Mouse (Mus musculus) midbrain, embryonic 16.5 days (tissue): ENCODE data around the gene Pxylp1. TPM values are rescaled to one million over a fixed set of nuclear protein-coding genes. Genes with fewer than 3 reads are reported as not detected.

ENCODE experiments used
- ATAC-seq: fragments of 200-750 bp; cut with Nextera tagmentation; 2 replicates; pipeline ENCODE4 v1.8.0; 2017; ENCODE audit warnings: moderate TSS enrichment
- H3K27ac ChIP-seq: fragments of 300-500 bp; sonication (generic); 2 replicates; pipeline ENCODE4 v1.5.1; 2014; ENCODE audit warnings: mild to moderate bottlenecking, low read length, mixed read lengths
- H3K27me3 ChIP-seq: fragments of 300-500 bp; sonication (generic); 2 replicates; pipeline ENCODE4 v1.6.1; 2014; ENCODE audit warnings: low read depth, low read length, mixed read lengths; ENCODE audit not compliant: control insufficient read depth, insufficient read depth
- H3K36me3 ChIP-seq: fragments of 300-500 bp; sonication (generic); 2 replicates; pipeline ENCODE4 v1.6.1; 2014; ENCODE audit warnings: mild to moderate bottlenecking, low read length, moderate library complexity, mixed read lengths; ENCODE audit not compliant: control insufficient read depth, insufficient read depth
- H3K4me1 ChIP-seq: fragments of 300-500 bp; sonication (generic); 2 replicates; pipeline ENCODE4 v1.6.1; 2014; ENCODE audit warnings: mild to moderate bottlenecking, low read length, mixed read lengths; ENCODE audit not compliant: control insufficient read depth, insufficient read depth
- H3K4me2 ChIP-seq: fragments of 300-500 bp; sonication (generic); 2 replicates; pipeline ENCODE4 v1.6.1; 2014; ENCODE audit warnings: mild to moderate bottlenecking, low read length, mixed read lengths
- H3K4me3 ChIP-seq: fragments of 300-500 bp; sonication (generic); 2 replicates; pipeline ENCODE4 v1.5.1; 2014; ENCODE audit warnings: low read depth, mild to moderate bottlenecking, low read length, moderate library complexity, mixed read lengths
- H3K9ac ChIP-seq: fragments of 300-500 bp; sonication (generic); 2 replicates; pipeline ENCODE4 v1.6.1; 2014; ENCODE audit warnings: low read depth, low read length, mixed read lengths
- H3K9me3 ChIP-seq: fragments of 300-500 bp; sonication (generic); replicated peaks from 2 replicates; pipeline ENCODE4 v1.6.1; 2014; ENCODE audit warnings: mild to moderate bottlenecking, low read length, mixed read lengths; ENCODE audit not compliant: control insufficient read depth, poor library complexity, severe bottlenecking
- WGBS: fragments of 180-500 bp; shearing (Covaris S2); extraction: QIAGEN DNeasy Blood & Tissue Kit; methylation state at CpG from one replicate; pipeline ENCODE4 v1.1.7; 2014; 5-methylcytosine and 5-hydroxymethylcytosine counted together
- polyA plus RNA-seq: library from polyadenylated mRNA; unstranded; fragments of >200 nt; fragmentation: Nextera tagmentation; extraction: Ambion mirVana; gene quantifications from 2 replicates; pipeline ENCODE4 v1.2.1, GENCODE M21; 2015

Gene Pxylp1
- polyA plus RNA-seq, 1 experiment from 2014 or later = 39.3 TPM

DNA sequence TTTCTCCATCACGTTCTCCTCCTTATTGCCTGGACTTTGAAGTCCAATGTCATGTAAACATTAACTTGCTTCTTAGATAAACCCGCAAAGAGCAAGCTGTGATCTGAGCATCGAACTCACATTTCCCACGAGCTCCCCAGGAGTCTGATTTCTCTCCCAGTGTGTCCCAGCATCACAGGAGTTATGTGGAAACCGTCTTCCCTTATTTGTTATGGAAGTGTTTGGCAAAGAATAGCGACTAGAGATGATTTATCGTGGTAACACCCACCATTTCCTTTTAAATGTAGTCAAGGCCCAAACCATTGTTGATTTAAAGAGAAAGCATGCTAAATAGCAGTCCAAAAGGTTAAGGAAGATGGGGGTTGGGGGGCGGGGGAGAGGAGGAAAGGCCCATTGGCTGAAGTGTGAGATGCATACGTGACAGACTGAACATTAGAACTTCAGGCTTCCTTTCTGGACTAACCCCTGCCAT, 106.6 kb downstream of the Pxylp1 start:
- H3K36me3 ChIP-seq = no peaks in the 10 kb centered on the region
- H3K4me3 ChIP-seq = no peak overlapping the region
- H3K9me3 ChIP-seq = no peaks in the 10 kb centered on the region
- no peaks in the 10 kb centered on the region for H3K27me3 ChIP-seq
- H3K4me2 ChIP-seq = no peak overlapping the region
- no peak overlapping the region for H3K27ac ChIP-seq
- no peaks in the 10 kb centered on the region for H3K4me1 ChIP-seq
- no peak overlapping the region for H3K9ac ChIP-seq
- WGBS = 76% methylated on average over 9 of the region's 9 CpGs
- no peak for ATAC-seq

GRCm38 (mm10) chr9:96785187-96785586, 107.3 kb downstream of the Pxylp1 start:
- no peak for ATAC-seq
- WGBS = 78% methylated on average over 3 of the region's 3 CpGs
- no peak overlapping the region for H3K4me2 ChIP-seq
- no peak overlapping the region for H3K27ac ChIP-seq
- no peaks in the 10 kb centered on the region for H3K36me3 ChIP-seq
- no peaks in the 10 kb centered on the region for H3K27me3 ChIP-seq
- no peaks in the 10 kb centered on the region for H3K4me1 ChIP-seq
- no peaks in the 10 kb centered on the region for H3K9me3 ChIP-seq
- no peak overlapping the region for H3K9ac ChIP-seq
- H3K4me3 ChIP-seq = no peak overlapping the region

DNA sequence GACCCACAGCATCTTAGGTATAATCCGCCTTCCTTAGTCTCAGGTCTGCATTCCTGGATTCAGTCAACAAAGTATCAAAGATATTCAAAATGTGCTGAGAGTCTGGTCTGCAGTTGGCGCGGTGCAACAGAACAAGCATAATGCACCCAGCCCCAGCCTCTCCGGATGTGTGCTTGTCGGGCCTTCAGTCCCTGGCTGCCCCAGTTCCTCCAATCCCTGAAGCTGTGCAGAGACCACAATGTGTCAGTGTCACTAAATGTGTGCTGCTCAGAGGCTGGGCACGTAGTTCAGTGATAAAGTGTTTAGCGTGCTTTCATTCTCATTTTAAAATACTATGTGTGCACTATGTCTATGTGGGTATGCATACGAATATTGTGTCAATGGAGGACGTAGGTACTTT, 108.8 kb downstream of the Pxylp1 start:
- Histone ChIP-seq H3K27ac (no peak overlapping the region), H3K4me1 (no peaks in the 10 kb centered on the region), H3K4me3 (no peak overlapping the region), H3K9me3 (no peaks in the 10 kb centered on the region), H3K4me2 (no peak overlapping the region), H3K27me3 (no peaks in the 10 kb centered on the region), H3K36me3 (no peaks in the 10 kb centered on the region), H3K9ac (no peak overlapping the region)
- no peak for ATAC-seq
- WGBS = 90% methylated on average over 9 of the region's 9 CpGs

GRCm38 (mm10) chr9:96783258-96783657, 109.2 kb downstream of the Pxylp1 start:
- Histone ChIP-seq H3K4me3 (no peak overlapping the region), H3K27me3 (no peaks in the 10 kb centered on the region), H3K9ac (no peak overlapping the region), H3K27ac (no peak overlapping the region), H3K4me2 (no peak overlapping the region), H3K36me3 (no peaks in the 10 kb centered on the region), H3K9me3 (no peaks in the 10 kb centered on the region), H3K4me1 (no peaks in the 10 kb centered on the region)
- WGBS = 72% methylated on average over 5 of the region's 5 CpGs
- no peak for ATAC-seq

GRCm38 (mm10) chr9:96782062-96782461, 110.4 kb downstream of the Pxylp1 start:
- no peak overlapping the region for H3K27ac ChIP-seq
- H3K4me2 ChIP-seq = no peak overlapping the region
- no peak overlapping the region for H3K9ac ChIP-seq
- ATAC-seq = no peak
- no peak overlapping the region for H3K4me3 ChIP-seq
- no peaks in the 10 kb centered on the region for H3K4me1 ChIP-seq
- H3K36me3 ChIP-seq = no peaks in the 10 kb centered on the region
- WGBS = 94% methylated on average over 8 of the region's 8 CpGs
- H3K9me3 ChIP-seq = no peaks in the 10 kb centered on the region
- H3K27me3 ChIP-seq = no peaks in the 10 kb centered on the region

Other genes with a start within 250 kb of the Pxylp1 start
- 57.1 and 58.1 TPM in 2 replicates for gene Zbtb38, start 139.8 kb downstream of the Pxylp1 start, polyA plus RNA-seq
- gene Spsb4, start 126.2 kb upstream of the Pxylp1 start, polyA plus RNA-seq = 23.5 and 28.3 TPM in 2 replicates
- 69.3 and 79.3 TPM in 2 replicates for gene Slc25a36, start 218.5 kb upstream of the Pxylp1 start, polyA plus RNA-seq